Mouse (Mus musculus): ENCODE data around the gene Aebp2. TPM values are rescaled to one million over a fixed set of nuclear protein-coding genes. Genes with fewer than 3 reads are reported as not detected.
"Not testable (repeated sequence)": the region's sequence is repeated elsewhere in the genome, so short reads cannot be mapped to it uniquely, and the experiment has no call there.

Gene Aebp2
- total RNA-seq, 2 experiments from 2014 or later: 32.0 to 39.4 TPM

- ATAC-seq (replicated peaks; ENCODE audit: poor library complexity, severe bottlenecking): no peak
Observed at GRCm38 (mm10) chr6:140642655-140643054, 20.2 kb downstream of the Aebp2 start.

- ATAC-seq (replicated peaks; ENCODE audit: poor library complexity, severe bottlenecking): no peak
Observed at GRCm38 (mm10) chr6:140645931-140646330, 23.5 kb downstream of the Aebp2 start.

GRCm38 (mm10) chr6:140646892-140647291 lies 24.4 kb downstream of the Aebp2 start:
- no peak for ATAC-seq (replicated peaks; ENCODE audit: poor library complexity, severe bottlenecking)

GRCm38 (mm10) chr6:140649812-140650211 lies 27.3 kb downstream of the Aebp2 start:
- no peak for ATAC-seq (replicated peaks; ENCODE audit: poor library complexity, severe bottlenecking)

GRCm38 (mm10) chr6:140651923-140652322 lies 29.5 kb downstream of the Aebp2 start:
- no peak for ATAC-seq (replicated peaks; ENCODE audit: poor library complexity, severe bottlenecking)

- ATAC-seq (replicated peaks; ENCODE audit: poor library complexity, severe bottlenecking): no peak
Observed at GRCm38 (mm10) chr6:140655451-140655850, 33.0 kb downstream of the Aebp2 start.

GRCm38 (mm10) chr6:140656991-140657390 lies 34.5 kb downstream of the Aebp2 start:
- no peak for ATAC-seq (replicated peaks; ENCODE audit: poor library complexity, severe bottlenecking)

GRCm38 (mm10) chr6:140657920-140658522 lies 35.6 kb downstream of the Aebp2 start:
- ATAC-seq (replicated peaks; ENCODE audit: poor library complexity, severe bottlenecking): no peak

GRCm38 (mm10) chr6:140661111-140661510 lies 38.6 kb downstream of the Aebp2 start:
- peak; percentile 83 for ATAC-seq (replicated peaks; ENCODE audit: poor library complexity, severe bottlenecking)

GRCm38 (mm10) chr6:140661777-140662176 lies 39.3 kb downstream of the Aebp2 start:
- ATAC-seq (replicated peaks; ENCODE audit: poor library complexity, severe bottlenecking): no peak

- ATAC-seq (replicated peaks; ENCODE audit: poor library complexity, severe bottlenecking): no peak
Observed at GRCm38 (mm10) chr6:140662290-140662689, 39.8 kb downstream of the Aebp2 start.

GRCm38 (mm10) chr6:140662697-140663096 lies 40.2 kb downstream of the Aebp2 start:
- ATAC-seq (replicated peaks; ENCODE audit: poor library complexity, severe bottlenecking): not testable (repeated sequence)

- peak; percentile 12; the same call in 1 of the 2 replicates for ATAC-seq (replicated peaks; ENCODE audit: poor library complexity, severe bottlenecking)
Observed at GRCm38 (mm10) chr6:140664611-140665010, 42.1 kb downstream of the Aebp2 start.

- ATAC-seq (replicated peaks; ENCODE audit: poor library complexity, severe bottlenecking): no peak
Observed at GRCm38 (mm10) chr6:140666486-140667240, 44.2 kb downstream of the Aebp2 start.

GRCm38 (mm10) chr6:140667289-140667906 lies 44.9 kb downstream of the Aebp2 start:
- no peak for ATAC-seq (replicated peaks; ENCODE audit: poor library complexity, severe bottlenecking)

GRCm38 (mm10) chr6:140674414-140674813 lies 52.0 kb downstream of the Aebp2 start:
- no peak for ATAC-seq (replicated peaks; ENCODE audit: poor library complexity, severe bottlenecking)

GRCm38 (mm10) chr6:140676094-140676493 lies 53.6 kb downstream of the Aebp2 start:
- ATAC-seq (replicated peaks; ENCODE audit: poor library complexity, severe bottlenecking): no peak

GRCm38 (mm10) chr6:140677041-140677440 lies 54.6 kb downstream of the Aebp2 start:
- no peak for ATAC-seq (replicated peaks; ENCODE audit: poor library complexity, severe bottlenecking)

GRCm38 (mm10) chr6:140677960-140678359 lies 55.5 kb downstream of the Aebp2 start:
- no peak for ATAC-seq (replicated peaks; ENCODE audit: poor library complexity, severe bottlenecking)

GRCm38 (mm10) chr6:140678658-140679271 lies 56.3 kb downstream of the Aebp2 start:
- ATAC-seq (replicated peaks; ENCODE audit: poor library complexity, severe bottlenecking): peak; percentile 92

- no peak for ATAC-seq (replicated peaks; ENCODE audit: poor library complexity, severe bottlenecking)
Observed at GRCm38 (mm10) chr6:140680713-140681112, 58.2 kb downstream of the Aebp2 start.
